Mouse (Mus musculus) yolk sac, embryonic 10.5 days (tissue): ENCODE results near the gene Kirrel.

Experiments
- DNase-seq: peaks from one replicate; pipeline ENCODE4 v3.0.0-alpha.2; 2017; ENCODE audit warnings: low spot score

The Kirrel gene

DNA sequence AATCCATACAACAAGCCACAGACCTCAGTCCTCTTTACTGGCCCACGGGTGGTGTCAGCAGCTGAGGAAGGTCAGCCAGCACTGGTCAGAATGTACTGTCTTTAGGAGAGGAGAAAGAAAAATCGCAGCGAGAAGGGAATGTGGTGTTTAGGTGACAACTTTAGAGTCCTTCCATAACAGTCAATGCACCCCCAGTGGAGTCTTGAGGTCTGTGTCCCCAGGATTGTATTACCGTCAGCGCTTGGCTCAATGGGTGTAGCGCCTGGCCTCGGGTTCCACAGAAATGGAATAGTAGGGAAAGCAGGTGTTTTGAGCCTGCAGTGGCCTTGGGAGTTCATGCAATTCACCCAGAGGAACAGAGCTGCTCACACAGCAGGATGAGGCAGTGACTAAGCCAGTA is 95.2 kb downstream of the Kirrel start:
- no peak for DNase-seq

DNA sequence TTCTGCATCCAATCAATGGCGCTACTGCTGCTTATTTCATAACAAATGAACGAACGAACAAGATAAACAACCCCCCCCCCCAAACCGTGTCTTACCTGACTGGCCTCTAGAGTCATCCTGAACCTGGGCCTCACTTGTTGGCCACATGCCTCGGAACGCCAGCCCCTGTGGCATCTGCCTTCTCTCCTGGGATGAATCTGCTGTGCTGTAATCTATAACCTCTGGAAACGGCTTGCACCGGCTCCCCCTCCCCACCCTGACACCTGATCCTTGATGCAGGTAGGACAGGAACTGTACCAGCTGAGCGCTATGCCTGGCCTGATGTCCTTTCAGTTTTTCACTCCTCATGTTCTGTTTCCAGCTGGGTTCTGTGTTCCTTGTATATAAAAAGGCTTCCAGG is 96.9 kb downstream of the Kirrel start:
- DNase-seq: no peak

DNA sequence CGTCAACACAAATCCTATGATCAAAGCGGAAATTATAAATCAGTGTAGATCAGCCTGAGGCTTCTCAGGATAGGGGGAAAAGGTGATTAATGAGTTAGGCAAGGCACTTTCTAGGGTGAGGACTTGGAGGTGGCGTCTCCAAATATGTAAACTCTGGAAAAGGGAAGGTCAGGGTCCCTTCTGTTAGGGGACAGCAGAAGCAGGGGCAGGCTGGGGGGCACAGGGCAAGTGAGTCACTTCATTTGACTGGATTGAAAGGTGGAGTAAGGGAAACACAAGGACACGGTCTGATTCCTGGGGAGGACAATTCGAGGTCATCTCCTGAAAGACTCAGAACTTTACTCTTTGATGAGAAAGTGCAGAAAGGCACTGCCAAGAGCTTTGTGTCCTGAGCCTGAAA is 97.6 kb downstream of the Kirrel start:
- DNase-seq: no peak

DNA sequence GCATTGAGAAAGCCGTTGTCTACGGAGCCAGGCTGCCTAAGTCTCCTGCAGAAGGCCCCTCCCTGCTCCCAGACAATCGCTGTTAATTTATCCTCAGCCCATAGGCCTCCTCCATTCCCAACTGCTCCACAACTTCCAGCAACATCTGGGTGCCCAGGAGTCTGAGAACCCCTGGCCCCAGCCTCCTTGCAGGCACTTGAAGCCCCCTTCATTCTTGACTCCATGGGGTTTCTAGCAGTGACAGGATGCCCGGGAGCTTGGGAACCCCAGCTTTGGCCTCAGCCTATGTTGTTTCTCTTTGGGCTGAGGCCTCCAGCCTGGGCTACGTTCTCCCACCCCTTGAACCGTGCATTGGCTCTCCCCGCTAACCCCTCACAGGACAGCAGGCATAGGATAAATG is 98.4 kb downstream of the Kirrel start:
- DNase-seq: no peak

DNA sequence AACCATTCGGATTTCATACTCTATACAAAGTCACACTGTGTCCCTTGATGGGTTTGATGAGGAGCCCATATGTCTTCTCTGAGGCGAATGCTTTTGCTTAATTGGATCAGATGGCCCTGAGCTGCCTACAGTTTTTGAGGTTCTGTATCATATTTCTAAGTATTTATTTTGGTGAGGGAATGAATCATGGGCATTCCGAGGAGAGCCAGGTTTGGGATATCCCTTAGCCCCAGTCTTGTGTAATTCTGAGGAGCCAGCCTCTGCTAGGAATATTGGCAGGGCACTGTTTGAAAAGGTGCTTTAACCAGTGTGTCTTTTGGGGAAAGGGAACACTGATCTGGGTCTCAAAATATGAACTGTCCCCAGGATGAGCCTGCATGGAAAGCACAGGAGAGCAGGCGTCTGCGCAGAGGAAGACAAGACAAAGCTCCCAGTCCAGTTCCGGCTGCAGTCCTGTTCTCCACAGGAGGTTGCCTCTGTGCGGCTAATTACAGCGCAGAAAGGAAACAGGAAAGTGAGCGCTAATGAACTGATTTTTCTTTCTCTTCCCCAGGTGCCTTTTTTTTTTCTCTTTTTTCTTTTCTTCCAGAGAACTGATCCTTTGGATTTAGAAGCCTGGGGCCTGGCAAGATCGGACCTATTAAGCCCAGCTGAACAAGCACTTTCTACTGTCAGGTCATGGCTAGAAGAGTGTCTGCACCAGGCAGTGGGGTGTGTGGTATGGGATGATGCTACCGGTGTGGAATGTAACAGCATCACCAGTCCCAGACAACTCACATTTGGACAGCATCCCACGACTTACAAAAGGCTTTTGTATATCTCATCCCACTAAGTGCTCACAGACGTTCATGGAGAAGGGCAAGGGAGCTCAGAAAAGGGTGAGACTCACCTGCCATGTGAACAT is 101.7 kb downstream of the Kirrel start:
- peak; percentile 11 for DNase-seq

DNA sequence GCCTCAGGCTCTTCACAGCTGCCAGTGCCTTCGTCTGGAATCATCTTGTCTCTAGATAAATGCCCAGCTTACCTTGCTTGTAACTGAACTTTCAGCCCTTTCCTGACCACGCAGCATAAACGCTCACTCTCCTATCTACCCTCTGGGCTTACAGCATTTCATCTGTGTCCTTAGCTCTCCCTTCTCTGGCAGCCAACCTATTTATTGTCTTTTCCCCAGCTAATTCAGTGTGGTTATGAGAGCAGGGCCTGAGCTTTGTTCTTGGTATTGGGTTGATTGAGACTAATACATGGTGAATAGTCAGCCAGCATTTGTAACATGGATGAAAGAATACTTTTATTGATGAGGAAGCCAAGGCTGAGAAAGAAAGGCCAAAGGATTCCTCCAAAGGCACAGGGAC is 102.4 kb downstream of the Kirrel start:
- no peak for DNase-seq

DNA sequence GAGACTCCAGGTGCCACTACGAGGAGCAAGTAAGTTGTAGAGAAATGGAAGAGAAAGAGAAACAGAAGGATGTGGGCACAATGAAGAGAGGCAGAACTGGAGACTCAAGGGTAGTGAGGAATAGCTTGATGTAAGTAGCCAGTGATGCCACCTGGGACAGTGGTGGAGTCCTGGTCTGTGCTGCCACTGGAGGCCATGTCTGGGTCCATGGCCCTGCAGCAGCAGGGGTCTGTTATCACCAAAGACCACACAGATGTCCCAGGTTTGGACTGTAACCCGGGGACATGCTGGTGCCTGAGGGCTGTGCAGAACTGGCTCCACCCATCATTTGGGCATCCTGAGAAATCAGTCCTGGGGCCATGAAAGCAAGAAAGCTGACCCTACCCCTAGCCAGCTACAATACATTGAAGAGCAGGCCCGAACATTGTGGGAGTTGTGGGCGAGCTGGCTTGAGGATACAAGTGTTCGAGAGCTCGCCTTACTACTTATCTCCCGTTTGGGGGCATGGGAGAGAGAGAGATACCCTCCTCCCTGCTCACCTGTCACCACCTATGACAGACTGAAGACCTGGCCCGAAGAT is 107.1 kb downstream of the Kirrel start:
- no peak for DNase-seq

DNA sequence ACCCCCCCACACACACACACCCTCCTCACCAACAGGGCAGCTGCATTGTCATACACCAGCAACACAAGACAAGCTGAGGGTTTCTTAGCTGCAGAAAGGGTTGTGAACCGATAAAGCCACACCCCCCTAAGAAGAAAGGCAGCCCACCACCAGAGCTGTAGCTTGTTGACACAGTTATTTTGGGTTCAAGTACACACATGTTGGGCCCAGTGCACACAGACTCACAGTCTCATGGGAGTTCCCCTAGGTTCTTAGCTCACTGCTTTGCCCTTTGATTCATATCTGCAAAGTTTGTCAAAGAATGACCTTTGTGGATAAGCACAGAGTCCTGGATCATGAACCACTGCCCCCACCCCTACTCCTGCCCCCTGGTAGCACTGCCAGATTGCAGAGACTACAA is 120.6 kb downstream of the Kirrel start:
- DNase-seq: no peak

DNA sequence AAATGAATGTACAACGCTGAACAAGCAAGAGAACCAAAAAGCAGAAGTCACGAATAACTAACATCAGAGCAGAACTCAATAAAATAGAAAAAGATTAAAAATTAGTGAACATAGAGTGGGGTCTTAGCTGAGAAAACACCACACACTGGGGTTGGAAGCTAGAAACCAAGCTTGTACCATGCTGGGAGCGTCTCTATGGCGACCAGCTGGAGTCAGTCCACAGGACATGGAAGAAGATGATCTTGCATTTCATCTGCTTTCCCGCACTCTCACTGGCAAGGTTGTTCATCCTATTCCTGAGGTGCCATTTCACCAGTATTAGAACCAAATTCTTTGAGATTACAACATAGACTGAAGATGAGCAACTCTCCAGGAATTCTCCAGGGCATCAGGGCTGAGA is 126.7 kb downstream of the Kirrel start:
- DNase-seq: no peak

DNA sequence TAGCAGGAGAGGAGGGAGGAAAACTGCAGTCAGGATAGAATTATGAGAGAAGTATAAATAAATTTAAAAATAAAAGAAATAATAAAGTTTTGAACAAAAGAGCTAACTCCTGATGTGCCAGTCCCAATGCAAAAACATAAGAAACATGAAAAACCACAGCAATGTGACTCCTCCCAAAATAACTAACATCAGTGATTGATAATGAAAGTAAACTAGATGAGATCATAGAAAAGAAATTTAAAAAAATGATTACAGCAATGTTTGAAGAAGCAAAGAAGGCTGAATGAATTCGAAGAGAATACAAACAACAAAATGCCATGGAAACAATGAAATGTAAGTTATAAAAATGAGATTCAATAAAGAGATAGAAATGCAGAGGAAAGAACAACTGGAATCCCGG is 132.8 kb downstream of the Kirrel start:
- no peak for DNase-seq

DNA sequence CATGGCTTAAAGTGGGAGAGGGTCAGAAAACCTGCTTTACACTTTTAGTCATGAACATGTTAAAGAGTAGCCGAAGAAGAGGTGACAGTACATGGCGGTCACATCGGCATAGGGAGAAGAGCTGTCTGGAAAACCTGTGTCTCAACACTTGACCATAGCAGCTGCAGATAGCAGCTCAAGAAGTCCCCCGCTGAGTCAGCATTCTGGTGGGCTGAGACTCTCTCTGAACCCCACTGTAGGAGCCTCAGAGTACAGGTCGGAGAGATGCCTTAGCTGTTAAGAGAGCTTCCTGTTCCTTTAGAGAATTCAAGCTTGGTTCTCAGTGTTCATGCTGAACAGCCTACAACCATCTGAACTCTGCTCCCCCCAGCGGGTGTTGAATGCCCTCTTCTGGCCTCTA is 136.0 kb downstream of the Kirrel start:
- DNase-seq: no peak

DNA sequence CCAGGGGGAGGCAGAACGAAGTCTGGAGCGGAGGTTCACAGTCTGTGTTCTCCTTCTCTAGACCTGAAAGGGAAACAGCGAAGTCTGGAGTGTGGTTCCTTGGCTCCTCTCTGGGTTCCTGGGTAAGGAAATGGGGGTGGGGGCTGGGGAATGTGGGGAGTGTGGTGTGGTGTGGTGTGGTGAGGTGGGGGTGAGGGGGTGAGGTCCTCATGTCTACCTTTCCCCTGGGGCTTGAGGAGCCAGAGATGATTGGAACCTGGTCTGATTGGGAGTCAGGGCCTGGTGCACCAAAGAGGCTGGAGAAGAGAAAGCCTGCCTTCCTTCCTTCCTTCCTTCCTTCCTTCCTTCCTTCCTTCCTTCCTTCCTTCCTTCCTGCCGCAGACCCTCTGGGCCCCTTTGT is 140.5 kb downstream of the Kirrel start:
- DNase-seq: no peak

DNA sequence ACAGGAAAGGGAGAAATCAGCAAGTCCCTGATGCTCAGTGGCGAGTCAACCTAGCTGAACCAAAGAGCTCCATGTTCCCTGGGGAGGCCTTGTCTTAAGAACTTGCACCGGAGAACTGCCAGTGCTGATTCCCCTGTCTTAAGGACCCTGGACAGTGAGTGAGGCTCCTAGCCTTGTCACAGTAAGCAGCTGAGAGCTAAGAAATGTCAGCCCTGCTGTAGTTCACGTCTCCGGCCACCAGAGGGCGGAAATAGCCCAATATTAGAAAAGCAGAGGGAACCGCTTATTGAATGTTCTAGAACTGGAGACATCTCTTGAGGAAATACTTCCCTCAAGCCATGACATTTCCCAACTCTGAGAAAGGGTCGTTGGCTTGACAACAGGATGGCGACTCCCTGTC is 141.2 kb downstream of the Kirrel start:
- DNase-seq: peak; percentile 53

DNA sequence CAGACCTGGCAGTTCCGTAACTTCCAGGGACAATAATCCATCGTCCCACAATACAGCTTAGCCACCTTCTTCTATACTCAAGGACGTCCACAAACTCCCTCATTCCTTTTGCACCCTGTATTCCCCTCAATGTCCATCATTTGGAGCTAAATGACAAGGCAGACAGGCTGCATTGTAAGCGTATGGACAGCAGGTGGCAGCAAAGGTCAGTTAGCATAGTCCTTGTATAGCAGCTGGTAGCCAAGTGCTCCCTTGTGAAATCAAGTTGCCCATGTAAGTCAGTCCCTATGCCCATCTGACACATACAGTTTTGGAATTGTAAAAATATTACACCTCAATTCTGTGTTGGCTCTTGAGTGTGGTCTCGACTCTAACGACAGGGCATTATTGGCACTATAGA is 143.7 kb downstream of the Kirrel start:
- DNase-seq: peak; percentile 7
